Mouse (Mus musculus) embryonic fibroblast, embryonic 13.5 days (primary cell): ENCODE data around the gene Podxl2.

Source experiments
- CTCF ChIP-seq: IDR thresholded peaks from 2 replicates; pipeline ENCODE4 v1.5.1; 2011; ENCODE audit warnings: mild to moderate bottlenecking, control low read depth, low read length, moderate library complexity, borderline replicate concordance; ENCODE audit not compliant: insufficient read depth
- POLR2A ChIP-seq: IDR thresholded peaks from 2 replicates; pipeline ENCODE4 v1.6.1; 2011; ENCODE audit warnings: low read depth, mild to moderate bottlenecking, control low read depth, low read length, moderate library complexity

DNA sequence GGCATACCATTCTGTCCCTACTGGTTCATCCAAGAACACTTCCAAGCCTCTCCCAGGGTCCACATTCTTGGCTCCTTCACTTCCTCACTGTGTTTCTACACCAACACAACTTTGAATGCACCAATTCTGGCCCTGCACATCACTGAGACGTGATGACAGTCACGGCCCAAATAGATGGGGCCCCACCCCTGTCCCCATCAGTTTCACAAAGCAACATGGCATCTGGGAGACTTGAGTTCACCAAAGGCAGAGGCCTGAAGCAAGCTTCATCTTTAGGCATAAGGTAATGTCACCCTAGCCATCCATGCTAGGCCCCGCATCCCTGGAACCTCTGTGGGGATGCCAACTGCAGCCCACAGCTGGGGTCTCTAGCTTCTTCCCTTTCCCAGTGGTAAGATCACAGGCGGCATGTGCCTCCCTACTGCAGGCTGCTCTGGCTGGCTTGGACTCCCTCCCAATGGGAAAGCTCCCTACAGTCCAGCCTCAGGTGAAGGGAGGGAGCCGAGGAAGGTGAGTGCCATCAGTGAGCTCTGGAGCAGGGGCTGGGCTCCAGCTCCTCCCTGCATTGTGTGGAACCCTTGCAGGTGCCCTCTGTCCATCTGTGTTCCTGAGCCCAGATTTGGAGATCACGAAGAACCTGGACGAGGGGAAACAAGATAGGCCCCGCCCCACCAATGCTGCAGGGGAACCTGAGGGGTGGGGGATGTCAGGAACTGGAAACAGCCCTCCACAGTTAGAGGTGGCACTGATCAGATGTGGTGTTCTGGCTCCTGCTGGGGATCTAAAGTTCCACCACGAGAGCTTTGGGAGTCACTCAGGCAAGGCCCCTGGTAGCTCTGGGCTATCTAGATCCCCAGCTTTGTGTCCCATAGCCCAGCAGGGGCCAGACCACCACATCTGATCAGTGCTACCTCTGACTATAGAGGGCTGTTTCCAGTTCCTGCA is 30.8 kb downstream of the Podxl2 start:
- no peak for TF ChIP-seq POLR2A
- no peak for TF ChIP-seq CTCF
